Mouse (Mus musculus): ENCODE data around the gene Dppa1. TPM values are rescaled to one million over a fixed set of nuclear protein-coding genes. Genes with fewer than 3 reads are reported as not detected.

Gene Dppa1
- polyA plus RNA-seq, 1 experiment from 2014 or later, result not detected

DNA sequence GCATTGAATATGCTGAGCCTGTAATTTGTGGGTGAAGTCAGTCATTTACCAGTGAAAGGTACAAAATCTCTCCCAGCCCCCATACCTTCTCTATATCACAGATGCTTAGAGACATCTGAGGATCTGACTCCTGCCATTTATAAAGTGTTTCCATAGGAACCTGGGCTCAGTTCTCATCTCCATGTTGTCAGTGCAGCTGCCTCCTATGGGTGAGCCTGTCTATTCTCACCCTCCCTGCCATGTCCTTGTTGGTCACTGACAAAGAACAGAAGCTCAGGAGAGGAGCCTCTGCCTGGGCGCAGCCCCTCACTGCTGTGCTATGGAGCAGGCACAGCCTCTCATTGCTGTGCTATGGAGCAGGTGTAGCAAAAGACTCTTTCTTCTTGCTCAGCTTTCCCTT is 9.1 kb downstream of the Dppa1 start:
- Histone ChIP-seq H3K4me3 (no peak overlapping the region), H3K9me3 (no peaks in the 10 kb centered on the region), H3K27ac (no peak overlapping the region), H3K4me1 (replicated peaks) (no peaks in the 10 kb centered on the region), H3K27me3 (no peaks in the 10 kb centered on the region), H3K4me2 (no peak overlapping the region), H3K9ac (no peak overlapping the region), H3K36me3 (no peaks in the 10 kb centered on the region)
- 90% methylated on average over 1 of the region's 1 CpGs for WGBS
- no peak for ATAC-seq (ENCODE audit: low FRiP score)

DNA sequence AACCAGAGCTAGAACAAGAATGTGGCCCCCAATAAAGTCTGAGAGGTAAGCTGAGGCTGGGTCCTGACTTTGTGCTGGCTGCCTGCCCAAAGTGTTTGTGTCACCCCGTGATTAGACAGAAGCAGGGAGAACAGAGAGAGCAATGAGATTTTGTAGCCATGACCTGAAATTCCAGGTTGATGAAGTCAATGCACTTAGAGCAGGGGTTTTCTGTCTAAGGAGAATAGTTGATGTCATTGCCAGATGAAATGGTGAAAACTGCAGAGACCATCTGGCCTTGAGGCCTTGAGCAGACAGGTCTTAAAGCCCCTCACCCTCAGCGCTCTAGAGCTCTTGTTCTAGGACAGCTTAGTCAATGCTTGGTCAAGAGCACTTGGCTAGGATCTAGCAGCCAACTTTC is 36.6 kb downstream of the Dppa1 start:
- ATAC-seq (ENCODE audit: low FRiP score), result no peak
- Histone ChIP-seq H3K9me3 (no peaks in the 10 kb centered on the region), H3K4me1 (replicated peaks) (no peaks in the 10 kb centered on the region), H3K36me3 (no peaks in the 10 kb centered on the region), H3K27ac (no peak overlapping the region), H3K4me3 (no peak overlapping the region), H3K4me2 (no peak overlapping the region), H3K27me3 (no peaks in the 10 kb centered on the region), H3K9ac (no peak overlapping the region)
- 87% methylated on average over 2 of the region's 2 CpGs for WGBS

DNA sequence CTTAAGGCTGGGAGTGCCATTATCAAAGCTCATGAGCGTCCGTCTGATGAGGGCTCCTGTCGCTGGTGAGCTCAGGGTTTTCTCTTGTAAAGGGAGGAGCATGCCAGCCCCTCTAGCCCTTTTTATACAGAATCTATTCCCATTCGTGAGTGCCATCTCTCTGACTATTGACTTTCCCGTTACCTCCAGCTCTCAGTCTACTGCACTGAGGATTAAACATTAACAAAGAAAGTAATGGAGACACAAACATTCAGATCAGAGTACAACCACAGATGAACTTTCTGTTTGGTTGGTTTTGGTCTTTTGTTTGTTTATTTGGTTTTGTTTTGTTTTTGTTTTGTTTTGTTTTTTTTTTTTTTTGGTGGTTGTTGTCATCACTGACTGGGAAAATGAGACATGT is 46.3 kb downstream of the Dppa1 start:
- H3K4me1 ChIP-seq (replicated peaks), result no peaks in the 10 kb centered on the region
- H3K36me3 ChIP-seq, result no peaks in the 10 kb centered on the region
- H3K9ac ChIP-seq, result no peak overlapping the region
- no peak overlapping the region for H3K4me3 ChIP-seq
- 80% methylated on average over 5 of the region's 5 CpGs for WGBS
- no peak for ATAC-seq (ENCODE audit: low FRiP score)
- no peak overlapping the region for H3K4me2 ChIP-seq
- H3K27ac ChIP-seq, result no peak overlapping the region
- H3K9me3 ChIP-seq, result no peaks in the 10 kb centered on the region
- no peaks in the 10 kb centered on the region for H3K27me3 ChIP-seq

DNA sequence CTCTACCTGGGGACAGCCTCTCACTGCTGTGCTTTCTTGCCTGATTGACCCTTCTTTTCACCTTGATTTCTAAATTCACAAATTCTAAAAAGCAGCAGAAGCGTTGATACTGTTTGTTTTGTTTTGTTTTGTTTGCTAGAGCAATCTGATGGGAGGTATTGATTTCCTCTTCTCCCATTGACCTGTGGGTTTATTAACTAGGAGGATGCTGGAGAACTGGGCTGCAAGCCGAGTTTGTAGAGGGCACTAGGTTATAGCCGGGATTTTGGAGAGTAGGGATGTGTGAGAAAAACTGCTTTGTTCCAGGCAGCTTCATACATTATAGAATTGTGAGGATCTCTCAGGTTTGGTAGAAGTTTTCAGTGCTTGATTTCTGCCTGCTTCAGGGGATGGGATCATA is 48.6 kb downstream of the Dppa1 start:
- no peaks in the 10 kb centered on the region for H3K36me3 ChIP-seq
- WGBS, result 84% methylated on average over 3 of the region's 3 CpGs
- H3K9ac ChIP-seq, result no peak overlapping the region
- no peak overlapping the region for H3K4me3 ChIP-seq
- no peak overlapping the region for H3K27ac ChIP-seq
- ATAC-seq (ENCODE audit: low FRiP score), result no peak
- no peaks in the 10 kb centered on the region for H3K4me1 ChIP-seq (replicated peaks)
- no peaks in the 10 kb centered on the region for H3K9me3 ChIP-seq
- no peaks in the 10 kb centered on the region for H3K27me3 ChIP-seq
- H3K4me2 ChIP-seq, result no peak overlapping the region

DNA sequence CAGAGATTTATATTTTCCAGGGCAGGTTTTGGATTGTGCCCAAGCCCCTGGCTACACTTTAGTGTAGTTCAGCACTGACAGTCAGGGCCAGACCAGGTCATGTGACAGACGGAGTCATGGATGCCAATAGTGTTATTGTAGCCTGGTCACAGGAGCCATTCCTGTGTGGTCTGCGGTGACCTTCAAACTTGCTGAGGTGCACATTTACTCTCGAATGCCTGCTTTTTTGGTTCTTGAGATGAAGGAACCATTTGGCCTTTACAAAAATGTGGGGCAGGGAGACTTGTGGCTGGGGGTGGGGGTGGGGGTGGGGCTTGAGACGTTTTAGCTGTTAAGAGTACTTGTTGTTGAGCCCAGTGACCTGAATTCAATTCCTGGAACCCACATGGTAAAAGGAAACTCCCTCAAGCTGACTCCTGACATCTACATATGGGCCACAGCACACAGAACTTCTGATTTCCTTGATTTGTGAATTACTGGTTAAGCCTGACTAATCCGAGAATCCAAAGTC is 50.2 kb downstream of the Dppa1 start:
- Histone ChIP-seq H3K27me3 (no peaks in the 10 kb centered on the region), H3K4me1 (replicated peaks) (no peaks in the 10 kb centered on the region), H3K36me3 (no peaks in the 10 kb centered on the region), H3K4me2 (no peak overlapping the region), H3K9me3 (no peaks in the 10 kb centered on the region), H3K27ac (no peak overlapping the region), H3K4me3 (no peak overlapping the region), H3K9ac (no peak overlapping the region)
- ATAC-seq (ENCODE audit: low FRiP score), result no peak
- 71% methylated on average over 5 of the region's 5 CpGs for WGBS

DNA sequence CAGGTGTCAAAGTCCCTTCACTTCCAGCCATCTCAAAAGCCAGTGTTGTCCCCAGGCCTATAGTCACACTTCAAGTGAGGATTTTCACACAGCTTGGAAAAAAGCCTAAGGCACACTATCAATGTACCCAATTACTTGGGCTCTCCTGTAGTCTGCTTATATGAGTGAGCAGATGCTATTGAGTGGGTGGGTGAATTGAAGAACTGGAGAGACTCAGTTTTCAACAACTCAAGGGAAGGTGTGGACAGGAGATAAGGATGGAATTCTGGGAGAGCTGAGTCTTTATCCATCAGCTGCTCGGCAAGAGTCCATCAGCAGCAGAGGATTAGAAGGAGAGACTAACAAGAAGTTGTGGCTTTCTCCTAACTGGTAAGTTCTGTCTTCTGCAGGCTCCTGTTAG is 57.7 kb downstream of the Dppa1 start, which contains the start of gene BC053393:
TSS of gene BC053393 (plus strand) at position 210 of the 400 bp plus-strand sequence.
- Histone ChIP-seq H3K4me1 (replicated peaks) (no peaks in the 10 kb centered on the region), H3K4me3 (no peak within 1 kb of the TSS), H3K4me2 (no peak within 1 kb of the TSS), H3K36me3 (no peaks in the 10 kb centered on the region), H3K9me3 (no peaks in the 10 kb centered on the region), H3K27me3 (no peaks in the 10 kb centered on the region), H3K27ac (no peak within 1 kb of the TSS), H3K9ac (no peak within 1 kb of the TSS)
- ATAC-seq (ENCODE audit: low FRiP score), result no peak
- WGBS, result 97% methylated on average over 1 of the region's 1 CpGs

DNA sequence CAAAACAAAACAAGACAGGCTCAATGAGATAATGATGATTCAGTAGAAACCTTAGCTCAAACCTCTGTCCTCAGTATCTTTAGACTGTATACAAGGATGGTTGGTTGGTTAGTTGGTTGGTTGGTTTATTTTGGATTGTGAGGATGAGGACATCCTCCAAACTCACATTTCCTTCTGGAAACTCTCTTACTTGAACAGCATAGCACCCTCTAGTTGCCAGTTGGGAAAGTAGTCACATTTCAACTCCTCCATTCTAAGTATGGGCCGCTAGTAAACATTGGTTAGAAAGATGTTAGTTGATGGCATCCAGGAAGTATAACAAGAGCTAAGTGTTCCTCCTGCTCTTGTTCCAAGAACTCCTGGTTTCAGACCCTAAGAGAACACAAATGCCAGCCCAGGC is 60.0 kb downstream of the Dppa1 start:
- ATAC-seq (ENCODE audit: low FRiP score), result no peak
- Histone ChIP-seq H3K4me1 (replicated peaks) (no peaks in the 10 kb centered on the region), H3K9ac (no peak overlapping the region)

DNA sequence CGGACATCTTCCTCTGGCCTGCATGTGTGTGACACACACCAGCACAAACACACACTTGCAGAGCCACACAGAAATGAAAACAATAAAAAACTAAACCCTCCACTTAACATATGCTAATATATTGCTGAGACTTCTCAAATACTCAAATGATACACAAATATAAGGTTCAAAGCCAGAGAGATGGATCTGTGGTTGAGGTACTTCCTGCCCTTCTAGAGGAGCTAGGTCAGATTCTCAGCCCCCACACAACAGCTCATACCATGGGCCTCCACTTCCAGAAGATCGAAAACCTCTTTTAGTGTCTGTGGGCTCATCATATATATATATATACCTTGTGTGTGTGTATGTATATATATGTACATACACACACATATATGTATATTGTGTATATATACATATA is 63.1 kb downstream of the Dppa1 start:
- H3K4me1 ChIP-seq (replicated peaks), result no peaks in the 10 kb centered on the region
- H3K27me3 ChIP-seq, result no peaks in the 10 kb centered on the region
- no peaks in the 10 kb centered on the region for H3K36me3 ChIP-seq
- 98% methylated on average over 2 of the region's 2 CpGs for WGBS
- H3K9ac ChIP-seq, result no peak overlapping the region
- no peak overlapping the region for H3K4me3 ChIP-seq
- ATAC-seq (ENCODE audit: low FRiP score), result no peak
- H3K4me2 ChIP-seq, result no peak overlapping the region
- H3K27ac ChIP-seq, result no peak overlapping the region
- no peaks in the 10 kb centered on the region for H3K9me3 ChIP-seq

More for the DNA sequence above, 60.0 kb downstream of the Dppa1 start:
- H3K36me3 ChIP-seq, result no peaks in the 10 kb centered on the region
- H3K4me2 ChIP-seq, result no peak overlapping the region
- no peak overlapping the region for H3K4me3 ChIP-seq
- WGBS, result 73% methylated on average over 1 of the region's 1 CpGs
- H3K27me3 ChIP-seq, result no peaks in the 10 kb centered on the region
- no peaks in the 10 kb centered on the region for H3K9me3 ChIP-seq
- no peak overlapping the region for H3K27ac ChIP-seq

DNA sequence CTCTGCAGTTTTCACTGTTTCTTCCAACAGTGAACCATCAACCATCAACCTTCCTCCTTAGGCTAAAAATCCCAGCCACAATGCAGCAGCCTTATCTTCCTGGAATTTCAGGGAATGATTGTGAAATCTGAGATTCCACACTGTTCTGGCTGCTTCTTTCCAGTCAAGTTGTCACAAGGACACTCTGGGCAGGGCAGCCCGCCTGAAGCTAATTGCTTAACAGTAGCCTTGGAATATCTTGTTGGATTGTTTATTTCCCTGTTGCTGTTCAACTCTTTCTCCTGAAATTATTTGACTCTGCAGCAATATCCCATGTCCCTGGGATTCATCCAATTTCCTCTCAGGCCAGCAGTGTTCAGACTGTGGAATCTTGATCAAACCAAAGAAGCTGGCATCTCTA is 64.4 kb downstream of the Dppa1 start:
- Histone ChIP-seq H3K4me3 (no peak overlapping the region), H3K27me3 (no peaks in the 10 kb centered on the region), H3K9me3 (no peaks in the 10 kb centered on the region), H3K4me2 (no peak overlapping the region), H3K4me1 (replicated peaks) (no peaks in the 10 kb centered on the region), H3K27ac (no peak overlapping the region), H3K9ac (no peak overlapping the region), H3K36me3 (no peaks in the 10 kb centered on the region)
- 79% methylated on average over 1 of the region's 1 CpGs for WGBS
- ATAC-seq (ENCODE audit: low FRiP score), result no peak

DNA sequence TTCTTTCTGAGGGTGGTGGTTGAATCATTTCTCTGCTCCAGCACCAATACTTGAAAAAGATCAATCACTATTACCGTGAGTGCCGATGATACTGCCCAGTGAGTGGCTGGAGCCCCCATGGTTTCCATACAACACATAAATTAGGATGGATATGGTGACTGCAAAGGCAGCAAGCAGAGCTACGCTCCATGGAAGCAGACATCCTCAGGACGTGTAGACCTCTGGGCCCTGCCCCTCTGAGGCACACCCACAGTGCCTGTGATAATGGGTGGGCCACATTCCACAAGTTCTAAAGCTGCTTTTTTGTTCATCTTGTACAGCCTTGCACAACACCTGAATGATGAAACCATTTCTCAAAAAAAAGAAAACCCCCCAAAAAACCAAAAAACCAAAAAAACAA is 68.0 kb downstream of the Dppa1 start:
- 88% methylated on average over 4 of the region's 4 CpGs for WGBS
- no peak overlapping the region for H3K27ac ChIP-seq
- ATAC-seq (ENCODE audit: low FRiP score), result no peak
- no peak overlapping the region for H3K4me2 ChIP-seq
- no peak overlapping the region for H3K9ac ChIP-seq
- no peaks in the 10 kb centered on the region for H3K36me3 ChIP-seq
- H3K9me3 ChIP-seq, result no peaks in the 10 kb centered on the region
- H3K27me3 ChIP-seq, result no peaks in the 10 kb centered on the region
- H3K4me1 ChIP-seq (replicated peaks), result no peaks in the 10 kb centered on the region
- no peak overlapping the region for H3K4me3 ChIP-seq

Other genes starting within 250 kb of the Dppa1 start
- not detected in 2 replicates for gene Itk, start 239.7 kb downstream of the Dppa1 start, polyA plus RNA-seq (2015; fragmentation: Nextera tagmentation; extraction: Ambion mirVana)
- gene Fam71b, start 232.7 kb downstream of the Dppa1 start, polyA plus RNA-seq (2015; fragmentation: Nextera tagmentation; extraction: Ambion mirVana), result not detected in 2 replicates
- gene Med7, start 192.3 kb downstream of the Dppa1 start, polyA plus RNA-seq (2015; fragmentation: Nextera tagmentation; extraction: Ambion mirVana), result 78.3 and 81.4 TPM in 2 replicates
- gene Havcr2, start 174.3 kb downstream of the Dppa1 start, polyA plus RNA-seq (2015; fragmentation: Nextera tagmentation; extraction: Ambion mirVana), result 0.25 TPM in 2 replicates
- not detected in 2 replicates for gene Gm12169, start 105.0 kb downstream of the Dppa1 start, polyA plus RNA-seq (2015; fragmentation: Nextera tagmentation; extraction: Ambion mirVana)
- gene BC053393, start 57.7 kb downstream of the Dppa1 start, polyA plus RNA-seq (2015; fragmentation: Nextera tagmentation; extraction: Ambion mirVana), result not detected in 2 replicates
- not detected in 2 replicates for gene Timd2, start 77.8 kb upstream of the Dppa1 start, polyA plus RNA-seq (2015; fragmentation: Nextera tagmentation; extraction: Ambion mirVana)
- not detected in 2 replicates for gene Havcr1, start 105.8 kb upstream of the Dppa1 start, polyA plus RNA-seq (2015; fragmentation: Nextera tagmentation; extraction: Ambion mirVana)
- 0.14 and 0.27 TPM in 2 replicates for gene Timd4, start 181.5 kb upstream of the Dppa1 start, polyA plus RNA-seq (2015; fragmentation: Nextera tagmentation; extraction: Ambion mirVana)

Data from hindbrain, embryonic 13.5 days (tissue).